Mouse (Mus musculus) embryonic facial prominence, embryonic 13.5 days (tissue): ENCODE measurements around the gene Gm14412. TPM values are rescaled to one million over a fixed set of nuclear protein-coding genes. Genes with fewer than 3 reads are reported as not detected.
"Not testable (repeated sequence)": the region's sequence is repeated elsewhere in the genome, so short reads cannot be mapped to it uniquely, and the experiment has no call there.

Experiments
- ATAC-seq: fragments of 200-750 bp; cut with Nextera tagmentation; 2 replicates; pipeline ENCODE4 v1.8.0; 2017; ENCODE audit warnings: low read depth; ENCODE audit not compliant: insufficient number of reproducible peaks, insufficient read depth, low FRiP score, low TSS enrichment
- H3K27ac ChIP-seq: fragments of 300-500 bp; sonication (generic); 2 replicates; pipeline ENCODE4 v1.5.1; 2015; ENCODE audit warnings: moderate library complexity, mild to moderate bottlenecking, inconsistent platforms
- H3K27me3 ChIP-seq: fragments of 300-500 bp; sonication (generic); 2 replicates; pipeline ENCODE4 v1.6.1; 2015; ENCODE audit warnings: mild to moderate bottlenecking, inconsistent platforms
- H3K36me3 ChIP-seq: fragments of 300-500 bp; sonication (generic); 2 replicates; pipeline ENCODE4 v1.6.1; 2015; ENCODE audit warnings: mild to moderate bottlenecking, inconsistent platforms
- H3K4me1 ChIP-seq: fragments of 300-500 bp; sonication (generic); 2 replicates; pipeline ENCODE4 v1.6.1; 2015; ENCODE audit warnings: inconsistent platforms
- H3K4me2 ChIP-seq: fragments of 300-500 bp; sonication (generic); 2 replicates; pipeline ENCODE4 v1.6.1; 2015; ENCODE audit warnings: moderate library complexity, mild to moderate bottlenecking, inconsistent platforms
- H3K4me3 ChIP-seq: fragments of 300-500 bp; sonication (generic); 2 replicates; pipeline ENCODE4 v1.5.1; 2015; ENCODE audit warnings: mild to moderate bottlenecking, inconsistent platforms
- H3K9ac ChIP-seq: fragments of 300-500 bp; sonication (generic); 2 replicates; pipeline ENCODE4 v1.6.1; 2015; ENCODE audit warnings: mild to moderate bottlenecking, inconsistent platforms
- H3K9me3 ChIP-seq: fragments of 300-500 bp; sonication (generic); 2 replicates; pipeline ENCODE4 v1.6.1; 2016; ENCODE audit warnings: inconsistent platforms
- WGBS: fragments of 180-500 bp; shearing (Covaris S2); methylation state at CpG from one replicate; pipeline ENCODE4 v1.1.7; 2015; ENCODE audit warnings: mixed read lengths; 5-methylcytosine and 5-hydroxymethylcytosine counted together
- polyA plus RNA-seq: library from polyadenylated mRNA; unstranded; fragments of >200 nt; fragmentation: Nextera tagmentation; extraction: Ambion mirVana; gene quantifications from 2 replicates; pipeline ENCODE4 v1.2.1, GENCODE M21; 2015

Gene Gm14412
- polyA plus RNA-seq = 0.28 and 0.34 TPM in 2 replicates

GRCm38 (mm10) chr2:177324257-177324733, at the start of gene Gm14412:
Gm14412 (minus strand) TSS chr2:177324307.
- WGBS = 91% methylated on average over 2 of the region's 2 CpGs
- H3K4me3 ChIP-seq, H3K36me3 ChIP-seq, H3K4me2 ChIP-seq, H3K27me3 ChIP-seq, H3K4me1 ChIP-seq, ATAC-seq, H3K27ac ChIP-seq, H3K9ac ChIP-seq, H3K9me3 ChIP-seq: not testable (repeated sequence)

DNA sequence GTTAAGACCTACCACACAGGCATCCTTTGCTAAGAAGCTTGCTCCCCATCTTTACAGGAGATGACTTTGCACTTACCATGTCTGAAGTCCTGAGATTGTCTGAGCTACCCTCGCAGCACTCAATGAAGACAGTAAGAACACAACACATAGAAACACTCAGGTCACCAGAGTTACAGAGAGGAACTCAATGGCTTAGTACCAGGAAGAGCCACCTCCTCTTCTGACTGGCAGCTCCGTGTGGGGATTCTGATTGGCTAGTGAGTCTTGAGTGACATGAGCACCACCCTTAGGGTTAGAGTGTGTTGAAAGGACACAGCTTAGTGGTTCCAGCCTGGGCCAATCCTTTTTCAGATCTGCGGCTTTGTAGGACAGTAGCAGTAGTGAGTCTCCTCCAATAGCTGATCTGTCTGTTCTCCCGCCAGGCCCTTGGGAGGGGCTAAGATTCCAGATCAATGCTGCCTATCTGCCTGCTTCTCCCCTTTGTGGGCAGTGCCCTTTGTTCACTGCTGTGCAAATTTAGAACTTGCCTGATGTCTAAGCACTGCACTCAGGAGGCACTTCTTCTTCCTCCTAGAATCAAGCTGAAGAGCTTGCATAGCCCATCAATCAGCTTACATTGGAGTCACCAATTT, 5.7 kb upstream of the Gm14412 start:
- not testable (repeated sequence) for H3K27me3 ChIP-seq, H3K27ac ChIP-seq, ATAC-seq, H3K4me1 ChIP-seq, H3K9ac ChIP-seq, H3K4me3 ChIP-seq, H3K9me3 ChIP-seq, H3K36me3 ChIP-seq, H3K4me2 ChIP-seq
- WGBS = 68% methylated on average over 4 of the region's 4 CpGs

DNA sequence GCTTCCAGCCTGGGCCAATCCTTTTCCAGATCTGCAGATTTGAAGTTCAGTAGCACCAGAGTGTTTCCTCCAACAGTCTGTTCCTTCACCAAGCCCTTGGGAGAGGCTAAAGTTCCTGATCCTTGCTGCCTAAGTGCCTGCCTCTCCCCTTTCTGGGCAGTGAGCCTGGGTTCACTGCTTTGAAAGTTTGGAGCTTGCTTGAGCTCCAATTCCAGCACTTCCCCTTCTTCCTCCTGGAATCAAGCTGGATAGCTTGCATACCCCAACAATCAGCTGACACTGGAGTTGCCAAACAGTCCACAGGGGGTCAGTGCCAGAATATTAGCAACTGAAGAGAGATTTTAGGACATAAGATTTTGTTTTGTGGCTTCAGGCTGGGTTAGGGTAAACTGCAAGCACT, 2.7 kb downstream of the Gm14412 start:
- H3K36me3 ChIP-seq, H3K27me3 ChIP-seq, H3K4me3 ChIP-seq, H3K9me3 ChIP-seq, H3K27ac ChIP-seq, H3K9ac ChIP-seq, H3K4me1 ChIP-seq, ATAC-seq, H3K4me2 ChIP-seq: not testable (repeated sequence)

GRCm38 (mm10) chr2:177320786-177321320, 3.3 kb downstream of the Gm14412 start:
- H3K4me1 ChIP-seq, H3K9me3 ChIP-seq, H3K4me2 ChIP-seq, ATAC-seq, H3K36me3 ChIP-seq, H3K27ac ChIP-seq, H3K4me3 ChIP-seq, H3K27me3 ChIP-seq, H3K9ac ChIP-seq: not testable (repeated sequence)
- WGBS = 52% methylated on average over 2 of the region's 2 CpGs

DNA sequence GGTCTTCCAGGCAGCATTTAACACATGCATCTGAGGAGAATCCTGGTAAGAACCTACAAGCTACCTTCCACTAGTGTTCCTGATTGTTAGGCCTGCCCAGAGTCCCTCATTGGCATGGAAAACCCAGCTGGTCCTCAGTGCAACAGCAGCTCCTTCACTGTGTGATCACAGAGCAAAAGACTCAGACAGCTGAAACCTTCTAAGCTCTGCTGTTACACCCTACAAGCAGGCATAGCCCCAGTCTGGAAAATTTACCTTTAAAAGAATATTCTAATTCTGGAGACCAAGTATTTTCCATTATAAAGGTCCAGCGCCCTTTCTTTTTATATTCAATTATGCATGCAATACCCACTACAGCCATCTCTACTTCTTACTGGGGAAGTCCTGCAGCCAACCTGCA, 5.1 kb downstream of the Gm14412 start:
- no peaks in the 10 kb centered on the region for H3K4me1 ChIP-seq
- no peak overlapping the region for H3K27ac ChIP-seq
- no peaks in the 10 kb centered on the region for H3K36me3 ChIP-seq
- peaks cover 5% of the 10 kb centered on the region for H3K9me3 ChIP-seq
- WGBS = 80% methylated on average over 1 of the region's 1 CpGs
- H3K27me3 ChIP-seq = no peaks in the 10 kb centered on the region
- no peak overlapping the region for H3K9ac ChIP-seq
- ATAC-seq = no peak
- H3K4me2 ChIP-seq = no peak overlapping the region
- H3K4me3 ChIP-seq = no peak overlapping the region

- not testable (repeated sequence) for H3K4me2 ChIP-seq, H3K9me3 ChIP-seq, ATAC-seq, H3K36me3 ChIP-seq, H3K4me3 ChIP-seq, H3K27ac ChIP-seq, H3K4me1 ChIP-seq, H3K9ac ChIP-seq, H3K27me3 ChIP-seq
- WGBS = 82% methylated on average over 4 of the region's 4 CpGs
These were observed 14.5 kb downstream of the Gm14412 start for GRCm38 (mm10) chr2:177309627-177310026.

- ATAC-seq, H3K27me3 ChIP-seq, H3K9ac ChIP-seq, H3K27ac ChIP-seq, H3K9me3 ChIP-seq, H3K36me3 ChIP-seq, H3K4me2 ChIP-seq, H3K4me1 ChIP-seq, H3K4me3 ChIP-seq: not testable (repeated sequence)
- no CpG with 5 or more reads among the region's 2 CpGs for WGBS
These were observed 19.1 kb downstream of the Gm14412 start for GRCm38 (mm10) chr2:177304980-177305379.

GRCm38 (mm10) chr2:177283701-177284100, 40.4 kb downstream of the Gm14412 start:
- WGBS = 17% methylated on average over 3 of the region's 3 CpGs
- not testable (repeated sequence) for H3K4me2 ChIP-seq, H3K27ac ChIP-seq, H3K4me1 ChIP-seq, H3K27me3 ChIP-seq, H3K9me3 ChIP-seq, H3K4me3 ChIP-seq, H3K36me3 ChIP-seq, ATAC-seq, H3K9ac ChIP-seq

GRCm38 (mm10) chr2:177277754-177278153, 46.4 kb downstream of the Gm14412 start:
- H3K9me3 ChIP-seq, H3K4me1 ChIP-seq, H3K4me2 ChIP-seq, H3K27ac ChIP-seq, H3K36me3 ChIP-seq, H3K9ac ChIP-seq, H3K4me3 ChIP-seq, ATAC-seq, H3K27me3 ChIP-seq: not testable (repeated sequence)
- WGBS = 88% methylated on average over 2 of the region's 2 CpGs

DNA sequence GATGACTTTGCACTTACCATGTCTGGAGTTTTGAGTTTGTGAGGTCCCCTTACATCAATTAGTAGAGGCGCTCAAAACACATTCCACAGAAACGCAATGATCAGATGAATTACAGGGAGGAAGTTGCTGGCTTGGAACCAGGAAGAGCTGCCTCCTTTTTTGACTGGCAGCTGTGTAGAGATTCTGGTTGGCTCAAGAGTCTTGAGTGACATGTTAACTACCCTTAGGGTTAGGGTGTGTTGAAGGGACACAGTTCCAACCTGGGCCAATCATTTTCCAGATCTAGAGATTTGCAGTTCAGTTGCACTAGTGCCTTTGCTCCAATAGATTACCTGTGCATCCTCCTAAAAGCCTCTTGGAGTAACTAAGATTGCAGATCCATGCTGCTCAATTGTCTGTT, 51.9 kb downstream of the Gm14412 start:
- WGBS = 85% methylated on average over 2 of the region's 2 CpGs
- not testable (repeated sequence) for H3K4me2 ChIP-seq, H3K36me3 ChIP-seq, H3K4me1 ChIP-seq, H3K9ac ChIP-seq, H3K27me3 ChIP-seq, H3K4me3 ChIP-seq, H3K9me3 ChIP-seq, ATAC-seq, H3K27ac ChIP-seq

- H3K36me3 ChIP-seq, H3K4me2 ChIP-seq, H3K9me3 ChIP-seq, H3K4me3 ChIP-seq, H3K27me3 ChIP-seq, H3K4me1 ChIP-seq, ATAC-seq, H3K27ac ChIP-seq, H3K9ac ChIP-seq: not testable (repeated sequence)
- no CpG with 5 or more reads among the region's 2 CpGs for WGBS
These were observed 57.2 kb downstream of the Gm14412 start, which contains the start of gene Gm14409 for GRCm38 (mm10) chr2:177266936-177267335. Gm14409 (minus strand) TSS chr2:177267036.
